Mouse (Mus musculus): ENCODE measurements at regions not wholly inside any gene's neighbourhood (a gene's known extent, or its start where the extent isn't known, plus 50 kb on each side); places are given as distances from the start of the nearest gene placed in this dataset.

DNA sequence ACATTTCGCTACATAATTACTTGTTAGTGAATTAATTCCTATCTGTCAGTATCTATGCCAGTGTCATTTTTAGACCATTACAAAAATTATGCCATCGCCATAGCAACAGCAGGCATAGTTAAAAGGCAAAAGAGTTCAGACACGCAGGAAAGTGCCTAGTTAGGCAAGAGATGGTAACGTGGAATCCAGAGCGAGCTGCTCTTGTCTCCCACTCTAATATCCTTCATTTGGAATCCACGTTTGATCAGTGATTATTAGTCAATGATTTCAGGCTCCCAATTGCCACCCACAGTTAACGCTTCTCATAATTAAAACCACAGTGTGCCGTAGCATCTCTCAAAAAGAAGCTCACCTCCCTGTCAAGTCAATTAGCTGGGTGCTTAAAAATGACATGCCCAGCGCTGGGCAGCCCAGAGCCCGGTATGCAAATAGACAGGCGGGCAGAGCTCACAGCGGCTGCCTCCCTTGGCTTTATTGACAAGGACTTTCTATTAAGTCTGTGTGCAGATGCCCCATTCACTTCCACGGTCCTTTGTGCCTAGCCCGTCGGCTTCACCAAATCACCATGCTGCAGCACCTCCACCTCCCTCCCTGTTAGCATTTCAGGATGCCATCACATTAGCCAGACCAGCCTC lies 325.4 kb upstream of the Irx2 start:
- TF ChIP-seq POLR2A (IDR thresholded peaks at IDR 0.05; ENCODE audit: low read depth, low read length) (no peak), CTCF (conservative IDR thresholded peaks at IDR 0.05; ENCODE audit: insufficient read depth, insufficient read length, low read depth, low read length) (no peak)
